Mouse (Mus musculus) 3T3-L1 (cell line): ENCODE results near the gene Znhit2.

ENCODE experiments used
- DNase-seq: peaks from one replicate; pipeline ENCODE4 v3.0.0-alpha.2; 2015; ENCODE audit warnings: low read depth, low spot score

Gene Znhit2

GRCm38 (mm10) chr19:6046294-6047153 is 14.5 kb upstream of the Znhit2 start, which contains the start of gene Syvn1:
Gene Syvn1, plus strand, starts transcription at chr19:6046576.
- peak; percentile 98 for DNase-seq

- DNase-seq, result no peak
Observed at GRCm38 (mm10) chr19:6047154-6047898, 13.7 kb upstream of the Znhit2 start.

- no peak for DNase-seq
Observed at GRCm38 (mm10) chr19:6047899-6048166, 13.2 kb upstream of the Znhit2 start.

- DNase-seq, result no peak
Observed at GRCm38 (mm10) chr19:6048681-6049410, 12.1 kb upstream of the Znhit2 start.

GRCm38 (mm10) chr19:6052516-6052915 is 8.5 kb upstream of the Znhit2 start:
- DNase-seq, result no peak

GRCm38 (mm10) chr19:6054296-6054695 is 6.7 kb upstream of the Znhit2 start:
- DNase-seq, result peak; percentile 55

- DNase-seq, result no peak
Observed at GRCm38 (mm10) chr19:6056696-6057095, 4.3 kb upstream of the Znhit2 start.

- peak; percentile 97 for DNase-seq
Observed at GRCm38 (mm10) chr19:6057313-6058096, 3.5 kb upstream of the Znhit2 start, which contains the start of the genes Mrpl49 and Fau. Gene Mrpl49, minus strand, starts transcription at chr19:6057785. Gene Fau, plus strand, starts transcription at chr19:6057844.

GRCm38 (mm10) chr19:6058513-6058912 is 2.5 kb upstream of the Znhit2 start:
- DNase-seq, result peak; percentile 39

- no peak for DNase-seq
Observed at GRCm38 (mm10) chr19:6058966-6059365, 2.0 kb upstream of the Znhit2 start.

- DNase-seq, result peak; percentile 75
Observed at GRCm38 (mm10) chr19:6061641-6062302, 780 bp downstream of the Znhit2 start.

GRCm38 (mm10) chr19:6062418-6062817 is 1.4 kb downstream of the Znhit2 start:
- DNase-seq, result no peak

GRCm38 (mm10) chr19:6063081-6063480 is 2.1 kb downstream of the Znhit2 start:
- DNase-seq, result no peak

GRCm38 (mm10) chr19:6066571-6066970 is 5.6 kb downstream of the Znhit2 start:
- DNase-seq, result no peak

GRCm38 (mm10) chr19:6067011-6067723 is 6.2 kb downstream of the Znhit2 start:
- peak; percentile 87 for DNase-seq

GRCm38 (mm10) chr19:6067724-6068415 is 6.9 kb downstream of the Znhit2 start, which contains the start of gene Tm7sf2:
Gene Tm7sf2, minus strand, starts transcription at chr19:6068373.
- peak; percentile 84 for DNase-seq

GRCm38 (mm10) chr19:6068951-6069350 is 8.0 kb downstream of the Znhit2 start:
- DNase-seq, result peak; percentile 73

GRCm38 (mm10) chr19:6069851-6070250 is 8.9 kb downstream of the Znhit2 start:
- DNase-seq, result no peak

- no peak for DNase-seq
Observed at GRCm38 (mm10) chr19:6070571-6071250, 9.7 kb downstream of the Znhit2 start.
